Mouse (Mus musculus): ENCODE results near the gene Slc7a4. TPM values are rescaled to one million over a fixed set of nuclear protein-coding genes. Genes with fewer than 3 reads are reported as not detected.

Gene Slc7a4
- polyA plus RNA-seq, 1 experiment from 2014 or later: 46.5 TPM

DNA sequence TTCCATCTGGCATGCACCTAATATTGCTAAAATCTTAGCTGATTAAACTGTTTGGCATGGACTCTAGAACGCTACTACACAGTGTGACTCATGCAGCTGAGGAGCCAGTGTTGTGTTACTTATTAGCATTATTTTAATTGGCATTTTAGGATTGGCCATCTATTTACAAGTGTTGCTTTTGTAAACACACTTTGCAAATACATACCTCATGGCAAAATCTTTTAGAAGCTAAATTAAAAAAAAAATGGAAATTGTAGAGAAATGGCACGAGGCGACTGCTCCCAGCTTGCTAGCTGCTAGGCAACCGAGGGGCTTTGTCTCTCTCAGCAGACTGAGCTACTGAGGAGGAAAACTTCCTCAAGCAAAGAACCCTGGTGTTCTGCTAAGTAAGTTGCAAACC is 21.9 kb upstream of the Slc7a4 start:
- 55% methylated on average over 4 of the region's 4 CpGs for WGBS
- no peak for ATAC-seq (ENCODE audit: low FRiP score, low read depth)
- no peaks in the 10 kb centered on the region for H3K27me3 ChIP-seq
- no peak overlapping the region for H3K4me3 ChIP-seq
- H3K27ac ChIP-seq (replicated peaks): no peak overlapping the region
- no peak overlapping the region for H3K9ac ChIP-seq
- no peaks in the 10 kb centered on the region for H3K36me3 ChIP-seq
- no peaks in the 10 kb centered on the region for H3K4me1 ChIP-seq (replicated peaks)
- no peak overlapping the region for H3K4me2 ChIP-seq
- H3K9me3 ChIP-seq: no peaks in the 10 kb centered on the region

DNA sequence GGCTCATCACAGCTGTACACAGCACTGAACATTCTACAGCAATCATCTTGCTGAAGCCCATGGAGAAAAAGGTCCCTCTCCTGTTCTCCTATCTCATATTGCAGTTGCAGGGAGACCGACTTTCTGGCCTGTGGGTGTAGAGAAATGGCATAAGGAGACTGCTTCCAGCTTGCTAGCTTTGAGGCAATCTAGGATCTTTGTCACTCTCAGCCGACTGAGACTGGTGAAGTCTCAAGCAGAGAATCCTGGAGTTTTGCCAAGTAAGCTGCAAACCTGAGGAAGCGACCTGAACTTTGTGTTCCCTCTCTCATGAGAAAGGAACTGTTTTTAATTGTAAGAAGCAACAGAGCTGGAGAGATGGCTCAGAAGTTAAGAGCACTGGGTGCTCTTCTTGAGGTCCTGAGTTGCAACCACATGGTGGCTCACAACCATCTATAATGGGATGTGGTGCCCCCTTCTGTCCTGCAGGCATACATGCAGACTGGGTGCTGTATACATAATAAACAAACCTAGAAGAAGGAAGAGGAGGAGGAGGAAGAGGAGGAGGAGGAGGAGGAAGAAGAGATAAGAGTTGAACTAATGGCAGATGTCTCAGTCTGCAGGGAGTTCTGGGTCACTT is 18.0 kb upstream of the Slc7a4 start:
- no peaks in the 10 kb centered on the region for H3K27me3 ChIP-seq
- no peaks in the 10 kb centered on the region for H3K4me1 ChIP-seq (replicated peaks)
- WGBS: 61% methylated on average over 3 of the region's 3 CpGs
- H3K27ac ChIP-seq (replicated peaks): no peak overlapping the region
- no peak for ATAC-seq (ENCODE audit: low FRiP score, low read depth)
- no peak overlapping the region for H3K4me2 ChIP-seq
- H3K9me3 ChIP-seq: no peaks in the 10 kb centered on the region
- no peak overlapping the region for H3K9ac ChIP-seq
- H3K36me3 ChIP-seq: no peaks in the 10 kb centered on the region
- no peak overlapping the region for H3K4me3 ChIP-seq

- Histone ChIP-seq H3K27me3 (no peaks in the 10 kb centered on the region), H3K27ac (replicated peaks) (no peak overlapping the region), H3K4me1 (replicated peaks) (no peaks in the 10 kb centered on the region), H3K4me3 (no peak overlapping the region), H3K36me3 (no peaks in the 10 kb centered on the region), H3K4me2 (no peak overlapping the region), H3K9ac (no peak overlapping the region), H3K9me3 (no peaks in the 10 kb centered on the region)
- no peak for ATAC-seq (ENCODE audit: low FRiP score, low read depth)
- 61% methylated on average over 2 of the region's 2 CpGs for WGBS
Observed at GRCm38 (mm10) chr16:17590731-17591130, 7.7 kb upstream of the Slc7a4 start.

GRCm38 (mm10) chr16:17584555-17584954 is 1.5 kb upstream of the Slc7a4 start:
- WGBS: 85% methylated on average over 7 of the region's 7 CpGs

DNA sequence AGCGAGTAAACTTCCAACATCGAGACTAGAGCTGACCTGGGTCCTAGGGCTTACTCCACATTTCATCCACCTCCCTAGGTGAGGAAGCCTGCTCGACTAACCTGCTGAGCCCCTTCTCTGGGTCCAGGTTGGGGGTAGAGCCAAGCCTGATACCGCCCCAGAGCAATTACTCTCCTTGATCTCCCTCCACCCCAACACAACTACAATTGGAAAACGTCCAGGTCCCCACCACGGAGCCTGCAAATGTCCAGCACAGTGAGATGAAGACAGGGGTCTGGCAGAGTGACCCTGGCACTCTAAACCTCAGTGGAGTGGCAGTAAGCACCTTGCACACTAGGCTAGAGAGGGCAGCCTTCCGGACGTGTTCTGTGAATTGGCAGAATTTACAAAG is 6.2 kb downstream of the Slc7a4 start:
- Histone ChIP-seq H3K4me2 (peak overlapping the region; percentile 75), H3K36me3 (0 out of 2 replicates have a peak, but pooled peaks cover 3% of the 10 kb centered on the region), H3K27me3 (peaks cover 10% of the 10 kb centered on the region), H3K9me3 (no peaks in the 10 kb centered on the region), H3K9ac (peak overlapping the region; percentile 58), H3K4me3 (peak overlapping the region; percentile 63), H3K27ac (replicated peaks) (peak overlapping the region; percentile 77), H3K4me1 (replicated peaks) (peaks cover 22% of the 10 kb centered on the region)
- ATAC-seq (ENCODE audit: low FRiP score, low read depth): no peak; the same call in none of the 2 replicates
- WGBS: 16% methylated on average over 8 of the region's 8 CpGs

More at GRCm38 (mm10) chr16:17584555-17584954, 1.5 kb upstream of the Slc7a4 start:
- Histone ChIP-seq H3K4me2 (no peak overlapping the region), H3K9ac (no peak overlapping the region), H3K4me3 (no peak overlapping the region), H3K4me1 (replicated peaks) (no peaks in the 10 kb centered on the region), H3K36me3 (no peaks in the 10 kb centered on the region), H3K27me3 (no peaks in the 10 kb centered on the region), H3K9me3 (no peaks in the 10 kb centered on the region), H3K27ac (replicated peaks) (no peak overlapping the region)
- no peak for ATAC-seq (ENCODE audit: low FRiP score, low read depth)

DNA sequence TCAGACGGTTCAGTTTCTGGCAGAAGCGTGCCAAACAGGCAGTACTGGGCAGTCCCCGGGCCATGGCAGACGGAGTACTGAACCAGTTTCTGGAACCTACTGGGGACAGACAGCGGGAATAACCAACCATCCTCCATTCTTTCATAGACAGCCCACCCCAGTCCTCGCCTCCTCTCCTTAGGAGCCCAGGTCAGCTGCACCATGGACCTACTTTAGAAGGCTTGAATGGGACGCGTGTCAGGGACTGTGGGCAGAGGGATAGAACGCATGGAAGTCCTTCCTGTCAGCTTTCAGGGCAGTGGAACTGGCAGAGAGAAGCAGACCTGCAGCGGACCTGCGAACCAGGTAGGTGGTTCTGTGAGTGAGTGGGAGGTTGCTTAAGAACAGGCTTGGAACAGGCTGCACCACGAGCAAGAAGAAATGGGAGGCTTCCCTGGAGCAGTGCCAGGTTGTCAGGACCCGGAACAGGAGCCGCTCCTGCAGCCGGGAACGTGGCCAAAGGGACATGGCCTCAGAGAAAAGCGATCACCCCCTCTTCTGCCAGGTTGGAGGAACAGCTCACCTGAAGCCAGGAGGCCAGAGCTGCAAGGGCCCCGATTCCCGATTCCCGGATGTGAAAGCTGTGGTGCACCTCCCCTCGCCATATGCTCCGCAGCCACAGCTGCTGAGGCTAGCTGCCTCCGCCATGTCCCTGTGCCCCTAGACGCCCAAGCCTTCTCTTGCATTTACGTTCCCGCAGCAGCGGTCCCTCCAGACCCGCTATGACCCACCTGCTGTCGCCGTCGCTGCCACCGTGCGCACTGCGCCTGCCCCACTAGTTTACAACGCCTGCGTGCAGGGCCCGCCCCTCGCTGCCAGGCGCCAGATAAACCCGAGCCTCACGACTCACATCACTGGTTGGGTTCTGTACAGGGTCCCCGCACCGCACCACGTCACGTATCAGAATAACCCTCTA is 6.9 kb downstream of the Slc7a4 start:
- Histone ChIP-seq H3K27ac (replicated peaks) (peak overlapping the region; percentile 77), H3K9me3 (no peaks in the 10 kb centered on the region), H3K9ac (peak overlapping the region; percentile 58), H3K36me3 (0 out of 2 replicates have a peak, but pooled peaks cover 3% of the 10 kb centered on the region), H3K4me1 (replicated peaks) (peaks cover 22% of the 10 kb centered on the region), H3K4me2 (peak overlapping the region; percentile 75), H3K4me3 (peak overlapping the region; percentile 63), H3K27me3 (peaks cover 10% of the 10 kb centered on the region)
- WGBS: 13% methylated on average over 45 of the region's 45 CpGs
- peak; percentile 88 for ATAC-seq (ENCODE audit: low FRiP score, low read depth)

GRCm38 (mm10) chr16:17566186-17566585 is 16.8 kb downstream of the Slc7a4 start:
- H3K27me3 ChIP-seq: no peaks in the 10 kb centered on the region
- 36% methylated on average over 4 of the region's 4 CpGs for WGBS
- no peak overlapping the region for H3K4me3 ChIP-seq
- no peak overlapping the region for H3K4me2 ChIP-seq
- no peak overlapping the region for H3K9ac ChIP-seq
- no peak overlapping the region for H3K27ac ChIP-seq (replicated peaks)
- no peak for ATAC-seq (ENCODE audit: low FRiP score, low read depth)
- H3K36me3 ChIP-seq: no peaks in the 10 kb centered on the region
- no peaks in the 10 kb centered on the region for H3K9me3 ChIP-seq
- peaks cover 13% of the 10 kb centered on the region for H3K4me1 ChIP-seq (replicated peaks)

DNA sequence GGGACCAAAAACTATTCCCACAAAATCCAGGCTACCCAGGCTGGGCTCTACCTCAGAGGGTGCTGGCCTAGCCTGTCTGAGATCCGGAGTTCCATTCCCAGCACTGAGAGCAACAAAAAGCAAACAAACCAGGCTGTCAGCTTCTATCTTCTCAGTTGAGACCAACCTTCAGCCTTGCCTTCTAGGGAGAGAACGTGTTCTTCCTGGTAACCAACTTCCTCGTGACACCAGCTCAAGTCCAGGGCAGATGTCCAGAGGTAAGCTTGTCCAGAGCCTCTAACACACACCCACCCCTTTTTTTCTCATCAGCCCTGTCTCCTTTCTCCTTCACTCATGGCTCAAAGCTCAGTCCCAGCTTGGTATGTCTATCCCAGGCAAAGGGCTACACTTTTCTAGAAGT is 18.2 kb downstream of the Slc7a4 start:
- H3K4me2 ChIP-seq: no peak overlapping the region

GRCm38 (mm10) chr16:17564221-17564620 is 18.8 kb downstream of the Slc7a4 start:
- H3K4me2 ChIP-seq: no peak overlapping the region
- H3K9me3 ChIP-seq: no peaks in the 10 kb centered on the region
- no peaks in the 10 kb centered on the region for H3K36me3 ChIP-seq
- no peak overlapping the region for H3K9ac ChIP-seq
- WGBS: 79% methylated on average over 2 of the region's 2 CpGs
- peaks cover 12% of the 10 kb centered on the region for H3K27me3 ChIP-seq
- H3K4me3 ChIP-seq: no peak overlapping the region
- peaks cover 18% of the 10 kb centered on the region for H3K4me1 ChIP-seq (replicated peaks)
- no peak overlapping the region for H3K27ac ChIP-seq (replicated peaks)
- no peak for ATAC-seq (ENCODE audit: low FRiP score, low read depth)

More for the DNA sequence above, 18.2 kb downstream of the Slc7a4 start:
- no peaks in the 10 kb centered on the region for H3K36me3 ChIP-seq
- H3K4me1 ChIP-seq (replicated peaks): peaks cover 18% of the 10 kb centered on the region
- H3K27ac ChIP-seq (replicated peaks): no peak overlapping the region
- no peak overlapping the region for H3K9ac ChIP-seq
- H3K9me3 ChIP-seq: no peaks in the 10 kb centered on the region
- no peak overlapping the region for H3K4me3 ChIP-seq
- peaks cover 8% of the 10 kb centered on the region for H3K27me3 ChIP-seq
- ATAC-seq (ENCODE audit: low FRiP score, low read depth): no peak
- WGBS: 75% methylated on average over 3 of the region's 3 CpGs

DNA sequence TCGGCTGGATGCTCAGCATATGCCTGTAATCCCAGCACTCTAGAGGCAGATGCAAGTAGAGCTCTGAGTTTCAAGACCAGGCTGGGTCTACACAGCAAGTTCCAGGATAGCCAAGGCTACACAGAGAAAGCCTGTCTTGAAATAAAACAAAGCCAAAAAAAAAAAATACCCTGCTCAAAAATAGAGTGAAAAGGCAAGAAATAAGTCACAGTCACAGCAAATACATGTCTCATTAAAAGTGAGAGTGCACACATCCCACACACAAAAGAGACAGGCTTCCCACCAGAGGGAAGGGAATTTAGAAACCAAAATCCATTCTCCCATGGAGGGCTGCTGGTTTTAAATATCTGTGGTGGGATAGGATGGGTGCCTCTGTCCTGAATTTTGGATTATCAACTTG is 19.4 kb downstream of the Slc7a4 start:
- no peaks in the 10 kb centered on the region for H3K9me3 ChIP-seq
- H3K27me3 ChIP-seq: peaks cover 12% of the 10 kb centered on the region
- no peak overlapping the region for H3K4me3 ChIP-seq
- no peaks in the 10 kb centered on the region for H3K36me3 ChIP-seq
- no peak overlapping the region for H3K27ac ChIP-seq (replicated peaks)
- H3K4me2 ChIP-seq: no peak overlapping the region
- H3K9ac ChIP-seq: no peak overlapping the region
- H3K4me1 ChIP-seq (replicated peaks): peaks cover 24% of the 10 kb centered on the region
- 26% methylated on average over 1 of the region's 1 CpGs for WGBS
- ATAC-seq (ENCODE audit: low FRiP score, low read depth): no peak

GRCm38 (mm10) chr16:17561751-17562208 is 21.2 kb downstream of the Slc7a4 start, which contains the start of gene P2rx6:
P2rx6 (plus strand) TSS chr16:17561885.
- no peaks in the 10 kb centered on the region for H3K36me3 ChIP-seq
- no peak within 1 kb of the TSS for H3K9ac ChIP-seq
- H3K4me1 ChIP-seq (replicated peaks): peaks cover 30% of the 10 kb centered on the region
- peaks cover 12% of the 10 kb centered on the region for H3K27me3 ChIP-seq
- WGBS: 1% methylated on average over 10 of the region's 10 CpGs
- peak within 1 kb of the TSS; percentile 18 for H3K4me3 ChIP-seq
- peak within 1 kb of the TSS; percentile 64 for H3K27ac ChIP-seq (replicated peaks)
- no peaks in the 10 kb centered on the region for H3K9me3 ChIP-seq
- ATAC-seq (ENCODE audit: low FRiP score, low read depth): peak; percentile 68
- peak within 1 kb of the TSS; percentile 47 for H3K4me2 ChIP-seq

All from hindbrain, embryonic 15.5 days (tissue).